Mouse (Mus musculus): ENCODE data around the gene B3gnt2. TPM values are rescaled to one million over a fixed set of nuclear protein-coding genes. Genes with fewer than 3 reads are reported as not detected.
A peak's percentile ranks its signal among the peaks of the same experiment; 100 is the strongest.

The B3gnt2 gene
- polyA plus RNA-seq, 1 experiment from 2014 or later: 7.9 TPM

- Histone ChIP-seq H3K36me3 (ENCODE audit: control insufficient read depth, insufficient read depth, low read length) (no peaks in the 10 kb centered on the region), H3K4me3 (ENCODE audit: control insufficient read depth in 1 of 2, insufficient read depth in 1 of 2, low read depth in 1 of 2, low read length in 2 of 2) (no peak overlapping the region), H3K27me3 (ENCODE audit: control insufficient read depth, insufficient read depth, low read length) (no peaks in the 10 kb centered on the region), H3K9ac (ENCODE audit: low read length) (no peak overlapping the region), H3K4me2 (ENCODE audit: low read length) (no peak overlapping the region), H3K9me3 (ENCODE audit: control insufficient read depth, low read length) (no peaks in the 10 kb centered on the region), H3K4me1 (ENCODE audit: control insufficient read depth in 2 of 2, insufficient read depth in 2 of 2, low read length in 2 of 2) (peaks cover 3 to 13% of the 10 kb centered on the region in 2 experiments; a peak in 3 of 4 replicates), H3K27ac (replicated peaks in 1 of 2; ENCODE audit: control insufficient read depth in 1 of 2, insufficient read depth in 1 of 2, low read depth in 2 of 2, low read length in 2 of 2) (no peak overlapping the region)
- WGBS: 71% methylated on average over 11 of the region's 11 CpGs
- no peak for ATAC-seq (ENCODE audit: insufficient number of reproducible peaks, insufficient read depth, low FRiP score, low read depth)
Measured at GRCm38 (mm10) chr11:22831916-22832315, 28.8 kb downstream of the B3gnt2 start.

GRCm38 (mm10) chr11:22830684-22831083 lies 30.1 kb downstream of the B3gnt2 start:
- 67% methylated on average over 6 of the region's 6 CpGs for WGBS
- Histone ChIP-seq H3K36me3 (ENCODE audit: control insufficient read depth, insufficient read depth, low read length) (no peaks in the 10 kb centered on the region), H3K4me1 (ENCODE audit: control insufficient read depth in 2 of 2, insufficient read depth in 2 of 2, low read length in 2 of 2) (peaks cover 3 to 13% of the 10 kb centered on the region in 2 experiments; a peak in 3 of 4 replicates), H3K9ac (ENCODE audit: low read length) (no peak overlapping the region), H3K27ac (replicated peaks in 1 of 2; ENCODE audit: control insufficient read depth in 1 of 2, insufficient read depth in 1 of 2, low read depth in 2 of 2, low read length in 2 of 2) (no peak overlapping the region), H3K9me3 (ENCODE audit: control insufficient read depth, low read length) (no peaks in the 10 kb centered on the region), H3K4me3 (ENCODE audit: control insufficient read depth in 1 of 2, insufficient read depth in 1 of 2, low read depth in 1 of 2, low read length in 2 of 2) (no peak overlapping the region), H3K4me2 (ENCODE audit: low read length) (no peak overlapping the region), H3K27me3 (ENCODE audit: control insufficient read depth, insufficient read depth, low read length) (no peaks in the 10 kb centered on the region)
- no peak for ATAC-seq (ENCODE audit: insufficient number of reproducible peaks, insufficient read depth, low FRiP score, low read depth)

GRCm38 (mm10) chr11:22830179-22830611 lies 30.6 kb downstream of the B3gnt2 start:
- H3K4me1 ChIP-seq (ENCODE audit: control insufficient read depth in 2 of 2, insufficient read depth in 2 of 2, low read length in 2 of 2): peaks cover 3 to 10% of the 10 kb centered on the region in 2 experiments; a peak in 3 of 4 replicates
- 37% methylated on average over 5 of the region's 5 CpGs for WGBS
- H3K27ac ChIP-seq (replicated peaks in 1 of 2; ENCODE audit: control insufficient read depth in 1 of 2, insufficient read depth in 1 of 2, low read depth in 2 of 2, low read length in 2 of 2): peak overlapping the region in 1 of 2 experiments; percentile 23; a peak in 1 of 4 replicates
- no peak overlapping the region for H3K9ac ChIP-seq (ENCODE audit: low read length)
- H3K4me2 ChIP-seq (ENCODE audit: low read length): no peak overlapping the region
- no peaks in the 10 kb centered on the region for H3K27me3 ChIP-seq (ENCODE audit: control insufficient read depth, insufficient read depth, low read length)
- no peak overlapping the region for H3K4me3 ChIP-seq (ENCODE audit: control insufficient read depth in 1 of 2, insufficient read depth in 1 of 2, low read depth in 1 of 2, low read length in 2 of 2)
- no peaks in the 10 kb centered on the region for H3K9me3 ChIP-seq (ENCODE audit: control insufficient read depth, low read length)
- ATAC-seq (ENCODE audit: insufficient number of reproducible peaks, insufficient read depth, low FRiP score, low read depth): no peak
- no peaks in the 10 kb centered on the region for H3K36me3 ChIP-seq (ENCODE audit: control insufficient read depth, insufficient read depth, low read length)

GRCm38 (mm10) chr11:22828988-22829632 lies 31.7 kb downstream of the B3gnt2 start:
- Histone ChIP-seq H3K27ac (replicated peaks in 1 of 2; ENCODE audit: control insufficient read depth in 1 of 2, insufficient read depth in 1 of 2, low read depth in 2 of 2, low read length in 2 of 2) (no peak overlapping the region), H3K9me3 (ENCODE audit: control insufficient read depth, low read length) (no peaks in the 10 kb centered on the region), H3K36me3 (ENCODE audit: control insufficient read depth, insufficient read depth, low read length) (no peaks in the 10 kb centered on the region), H3K4me2 (ENCODE audit: low read length) (no peak overlapping the region), H3K9ac (ENCODE audit: low read length) (no peak overlapping the region), H3K4me1 (ENCODE audit: control insufficient read depth in 2 of 2, insufficient read depth in 2 of 2, low read length in 2 of 2) (peaks cover 3 to 9% of the 10 kb centered on the region in 2 experiments; a peak in 3 of 4 replicates), H3K27me3 (ENCODE audit: control insufficient read depth, insufficient read depth, low read length) (no peaks in the 10 kb centered on the region), H3K4me3 (ENCODE audit: control insufficient read depth in 1 of 2, insufficient read depth in 1 of 2, low read depth in 1 of 2, low read length in 2 of 2) (no peak overlapping the region)
- no peak for ATAC-seq (ENCODE audit: insufficient number of reproducible peaks, insufficient read depth, low FRiP score, low read depth)
- WGBS: 97% methylated on average over 15 of the region's 15 CpGs

GRCm38 (mm10) chr11:22827514-22828080 lies 33.2 kb downstream of the B3gnt2 start:
- Histone ChIP-seq H3K4me3 (ENCODE audit: control insufficient read depth in 1 of 2, insufficient read depth in 1 of 2, low read depth in 1 of 2, low read length in 2 of 2) (no peak overlapping the region), H3K4me2 (ENCODE audit: low read length) (no peak overlapping the region), H3K4me1 (ENCODE audit: control insufficient read depth in 2 of 2, insufficient read depth in 2 of 2, low read length in 2 of 2) (peaks cover 3 to 9% of the 10 kb centered on the region in 2 experiments; a peak in 3 of 4 replicates), H3K36me3 (ENCODE audit: control insufficient read depth, insufficient read depth, low read length) (no peaks in the 10 kb centered on the region), H3K9ac (ENCODE audit: low read length) (no peak overlapping the region), H3K27ac (replicated peaks in 1 of 2; ENCODE audit: control insufficient read depth in 1 of 2, insufficient read depth in 1 of 2, low read depth in 2 of 2, low read length in 2 of 2) (no peak overlapping the region), H3K9me3 (ENCODE audit: control insufficient read depth, low read length) (no peaks in the 10 kb centered on the region), H3K27me3 (ENCODE audit: control insufficient read depth, insufficient read depth, low read length) (no peaks in the 10 kb centered on the region)
- no peak for ATAC-seq (ENCODE audit: insufficient number of reproducible peaks, insufficient read depth, low FRiP score, low read depth)
- 78% methylated on average over 4 of the region's 4 CpGs for WGBS

- no peak overlapping the region for H3K9ac ChIP-seq (ENCODE audit: low read length)
- H3K36me3 ChIP-seq (ENCODE audit: control insufficient read depth, insufficient read depth, low read length): no peaks in the 10 kb centered on the region
- no peak overlapping the region for H3K4me3 ChIP-seq (ENCODE audit: control insufficient read depth in 1 of 2, insufficient read depth in 1 of 2, low read depth in 1 of 2, low read length in 2 of 2)
- ATAC-seq (ENCODE audit: insufficient number of reproducible peaks, insufficient read depth, low FRiP score, low read depth): no peak
- H3K4me2 ChIP-seq (ENCODE audit: low read length): no peak overlapping the region
- H3K9me3 ChIP-seq (ENCODE audit: control insufficient read depth, low read length): no peaks in the 10 kb centered on the region
- H3K27ac ChIP-seq (replicated peaks in 1 of 2; ENCODE audit: control insufficient read depth in 1 of 2, insufficient read depth in 1 of 2, low read depth in 2 of 2, low read length in 2 of 2): no peak overlapping the region
- WGBS: 87% methylated on average over 6 of the region's 6 CpGs
- peaks cover 3 to 9% of the 10 kb centered on the region in 2 experiments; a peak in 3 of 4 replicates for H3K4me1 ChIP-seq (ENCODE audit: control insufficient read depth in 2 of 2, insufficient read depth in 2 of 2, low read length in 2 of 2)
- no peaks in the 10 kb centered on the region for H3K27me3 ChIP-seq (ENCODE audit: control insufficient read depth, insufficient read depth, low read length)
Measured at GRCm38 (mm10) chr11:22826665-22827064, 34.1 kb downstream of the B3gnt2 start.

GRCm38 (mm10) chr11:22826051-22826450 lies 34.7 kb downstream of the B3gnt2 start:
- no peak overlapping the region for H3K9ac ChIP-seq (ENCODE audit: low read length)
- ATAC-seq (ENCODE audit: insufficient number of reproducible peaks, insufficient read depth, low FRiP score, low read depth): no peak
- no peaks in the 10 kb centered on the region for H3K36me3 ChIP-seq (ENCODE audit: control insufficient read depth, insufficient read depth, low read length)
- H3K4me1 ChIP-seq (ENCODE audit: control insufficient read depth in 2 of 2, insufficient read depth in 2 of 2, low read length in 2 of 2): peaks cover 3 to 9% of the 10 kb centered on the region in 2 experiments; a peak in 3 of 4 replicates
- 93% methylated on average over 14 of the region's 14 CpGs for WGBS
- no peak overlapping the region for H3K4me3 ChIP-seq (ENCODE audit: control insufficient read depth in 1 of 2, insufficient read depth in 1 of 2, low read depth in 1 of 2, low read length in 2 of 2)
- no peaks in the 10 kb centered on the region for H3K9me3 ChIP-seq (ENCODE audit: control insufficient read depth, low read length)
- H3K27me3 ChIP-seq (ENCODE audit: control insufficient read depth, insufficient read depth, low read length): no peaks in the 10 kb centered on the region
- H3K4me2 ChIP-seq (ENCODE audit: low read length): no peak overlapping the region
- no peak overlapping the region for H3K27ac ChIP-seq (replicated peaks in 1 of 2; ENCODE audit: control insufficient read depth in 1 of 2, insufficient read depth in 1 of 2, low read depth in 2 of 2, low read length in 2 of 2)

Data from heart, embryonic 14.5 days (tissue).